Mouse (Mus musculus) forebrain, embryonic 15.5 days (tissue): Measurements from ENCODE around the gene Lrba. TPM values are rescaled to one million over a fixed set of nuclear protein-coding genes. Genes with fewer than 3 reads are reported as not detected.

ENCODE experiments used
- ATAC-seq: fragments of 200-750 bp; cut with Nextera tagmentation; replicated peaks from 2 replicates; pipeline ENCODE4 v1.8.0; 2017; ENCODE audit warnings: mild to moderate bottlenecking, moderate TSS enrichment, moderate library complexity
- H3K27ac ChIP-seq: fragments of 300-500 bp; sonication (generic); replicated peaks from 2 replicates; pipeline ENCODE4 v1.5.1; 2015; ENCODE audit warnings: mild to moderate bottlenecking, inconsistent platforms
- H3K27me3 ChIP-seq: fragments of 300-500 bp; sonication (generic); 2 replicates; pipeline ENCODE4 v1.6.1; 2015; ENCODE audit warnings: inconsistent platforms
- H3K36me3 ChIP-seq: fragments of 300-500 bp; sonication (generic); 2 replicates; pipeline ENCODE4 v1.6.1; 2015; ENCODE audit warnings: mild to moderate bottlenecking, inconsistent platforms
- H3K4me1 ChIP-seq: fragments of 300-500 bp; sonication (generic); 2 replicates; pipeline ENCODE4 v1.6.1; 2015; ENCODE audit warnings: inconsistent platforms
- H3K4me2 ChIP-seq: fragments of 300-500 bp; sonication (generic); replicated peaks from 2 replicates; pipeline ENCODE4 v1.6.1; 2015; ENCODE audit warnings: mild to moderate bottlenecking, inconsistent platforms
- H3K4me3 ChIP-seq: fragments of 300-500 bp; sonication (generic); 2 replicates; pipeline ENCODE4 v1.5.1; 2015; ENCODE audit warnings: mild to moderate bottlenecking, inconsistent platforms
- H3K9ac ChIP-seq: fragments of 300-500 bp; sonication (generic); replicated peaks from 2 replicates; pipeline ENCODE4 v1.6.1; 2015; ENCODE audit warnings: mild to moderate bottlenecking, inconsistent platforms
- H3K9me3 ChIP-seq: fragments of 300-500 bp; sonication (generic); 2 replicates; pipeline ENCODE4 v1.6.1; 2016; ENCODE audit warnings: inconsistent platforms
- WGBS: fragments of 180-500 bp; shearing (Covaris S2); methylation state at CpG from one replicate; pipeline ENCODE4 v1.1.7; 2015; ENCODE audit warnings: mixed read lengths; 5-methylcytosine and 5-hydroxymethylcytosine counted together
- polyA plus RNA-seq: library from polyadenylated mRNA; unstranded; fragments of >200 nt; fragmentation: Nextera tagmentation; extraction: Ambion mirVana; gene quantifications from 2 replicates; pipeline ENCODE4 v1.2.1, GENCODE M21; 2015

Lrba gene
- polyA plus RNA-seq, 1 experiment from 2014 or later, result 2.3 TPM

GRCm38 (mm10) chr3:86774566-86775443 lies 550.3 kb downstream of the Lrba start:
- peaks cover 18% of the 10 kb centered on the region for H3K4me1 ChIP-seq
- no peaks in the 10 kb centered on the region for H3K27me3 ChIP-seq
- H3K36me3 ChIP-seq, result no peaks in the 10 kb centered on the region
- no peak overlapping the region for H3K9ac ChIP-seq
- no peak overlapping the region for H3K4me2 ChIP-seq
- 41% methylated on average over 14 of the region's 14 CpGs for WGBS
- no peaks in the 10 kb centered on the region for H3K9me3 ChIP-seq
- 0 out of 2 replicates have a peak overlapping the region, but pooled peaks have one; percentile 4 for H3K27ac ChIP-seq
- H3K4me3 ChIP-seq, result no peak overlapping the region
- ATAC-seq, result peak; percentile 24; the same call in 1 of the 2 replicates

DNA sequence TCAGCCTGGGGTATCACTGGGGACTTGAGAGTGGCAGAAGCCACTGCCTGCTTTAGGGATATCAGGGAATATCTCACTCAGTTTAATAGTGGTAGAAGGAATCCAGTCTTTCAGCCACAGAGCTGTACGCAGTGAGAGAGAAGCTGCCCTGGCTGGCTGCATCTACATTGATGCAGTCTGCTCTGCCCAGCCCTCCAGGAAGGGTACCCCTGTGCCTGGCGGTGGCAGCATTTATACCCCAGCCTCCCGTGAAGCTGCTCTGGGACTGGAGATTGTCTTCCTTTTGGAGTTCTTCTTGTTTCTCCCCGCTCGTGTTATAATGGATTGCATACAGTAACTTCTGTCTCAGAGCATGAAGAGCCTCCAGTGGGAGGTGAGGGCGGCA lies 551.0 kb downstream of the Lrba start:
- H3K4me1 ChIP-seq, result peaks cover 18% of the 10 kb centered on the region
- no peak overlapping the region for H3K4me2 ChIP-seq
- H3K9ac ChIP-seq, result no peak overlapping the region
- ATAC-seq, result 0 out of 2 replicates have a peak, but pooled peaks have one; percentile 30
- H3K4me3 ChIP-seq, result no peak overlapping the region
- H3K9me3 ChIP-seq, result no peaks in the 10 kb centered on the region
- 0 out of 2 replicates have a peak overlapping the region, but pooled peaks have one; percentile 4 for H3K27ac ChIP-seq
- 69% methylated on average over 6 of the region's 6 CpGs for WGBS
- no peaks in the 10 kb centered on the region for H3K36me3 ChIP-seq
- H3K27me3 ChIP-seq, result no peaks in the 10 kb centered on the region

DNA sequence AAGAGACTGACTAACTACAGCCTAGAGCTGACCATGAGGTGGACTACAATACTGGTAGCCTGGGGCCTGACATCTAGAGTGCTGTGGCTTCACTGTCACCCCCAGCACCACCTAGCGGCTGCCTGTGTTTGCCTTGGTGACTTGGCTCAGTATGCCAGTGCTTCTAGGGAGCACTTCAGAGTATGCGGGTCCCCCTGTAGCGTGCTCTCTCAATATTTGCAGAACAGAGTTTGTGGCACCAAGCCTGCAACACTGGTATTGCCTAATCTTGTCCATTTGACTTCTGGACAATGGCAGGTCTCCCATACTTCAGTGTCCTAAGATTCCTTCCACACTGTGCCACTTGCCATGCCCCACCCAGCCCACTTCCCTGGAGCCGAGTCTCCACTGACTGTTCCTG lies 555.2 kb downstream of the Lrba start:
- no peak overlapping the region for H3K4me3 ChIP-seq
- H3K4me1 ChIP-seq, result peaks cover 18% of the 10 kb centered on the region
- peak; percentile 37; the same call in 1 of the 2 replicates for ATAC-seq
- no peak overlapping the region for H3K9ac ChIP-seq
- no peak overlapping the region for H3K4me2 ChIP-seq
- H3K9me3 ChIP-seq, result no peaks in the 10 kb centered on the region
- 68% methylated on average over 4 of the region's 4 CpGs for WGBS
- H3K27me3 ChIP-seq, result no peaks in the 10 kb centered on the region
- no peaks in the 10 kb centered on the region for H3K36me3 ChIP-seq
- H3K27ac ChIP-seq, result no peak overlapping the region

GRCm38 (mm10) chr3:86784051-86784450 lies 559.6 kb downstream of the Lrba start:
- H3K4me3 ChIP-seq, result no peak overlapping the region
- H3K36me3 ChIP-seq, result peaks cover 8% of the 10 kb centered on the region; the same call in 1 of the 2 replicates
- no peak overlapping the region for H3K9ac ChIP-seq
- H3K9me3 ChIP-seq, result no peaks in the 10 kb centered on the region
- no peaks in the 10 kb centered on the region for H3K27me3 ChIP-seq
- WGBS, result 65% methylated on average over 3 of the region's 3 CpGs
- H3K4me1 ChIP-seq, result peaks cover 44% of the 10 kb centered on the region
- no peak overlapping the region for H3K4me2 ChIP-seq
- no peak overlapping the region for H3K27ac ChIP-seq
- ATAC-seq, result peak; percentile 17; the same call in 1 of the 2 replicates

GRCm38 (mm10) chr3:86784930-86785329 lies 560.5 kb downstream of the Lrba start:
- H3K4me1 ChIP-seq, result peaks cover 46% of the 10 kb centered on the region
- peaks cover 8% of the 10 kb centered on the region; the same call in 1 of the 2 replicates for H3K36me3 ChIP-seq
- H3K9ac ChIP-seq, result no peak overlapping the region
- no peaks in the 10 kb centered on the region for H3K27me3 ChIP-seq
- 86% methylated on average over 11 of the region's 11 CpGs for WGBS
- no peak overlapping the region for H3K4me3 ChIP-seq
- H3K4me2 ChIP-seq, result no peak overlapping the region
- no peak for ATAC-seq
- H3K9me3 ChIP-seq, result no peaks in the 10 kb centered on the region
- H3K27ac ChIP-seq, result no peak overlapping the region

GRCm38 (mm10) chr3:86786280-86786679 lies 561.8 kb downstream of the Lrba start:
- H3K4me3 ChIP-seq, result no peak overlapping the region
- H3K27me3 ChIP-seq, result no peaks in the 10 kb centered on the region
- ATAC-seq, result no peak
- no peak overlapping the region for H3K9ac ChIP-seq
- H3K27ac ChIP-seq, result peak overlapping the region; percentile 58
- WGBS, result 69% methylated on average over 12 of the region's 12 CpGs
- peaks cover 17% of the 10 kb centered on the region; the same call in 1 of the 2 replicates for H3K36me3 ChIP-seq
- no peaks in the 10 kb centered on the region for H3K9me3 ChIP-seq
- no peak overlapping the region for H3K4me2 ChIP-seq
- H3K4me1 ChIP-seq, result peaks cover 50% of the 10 kb centered on the region

DNA sequence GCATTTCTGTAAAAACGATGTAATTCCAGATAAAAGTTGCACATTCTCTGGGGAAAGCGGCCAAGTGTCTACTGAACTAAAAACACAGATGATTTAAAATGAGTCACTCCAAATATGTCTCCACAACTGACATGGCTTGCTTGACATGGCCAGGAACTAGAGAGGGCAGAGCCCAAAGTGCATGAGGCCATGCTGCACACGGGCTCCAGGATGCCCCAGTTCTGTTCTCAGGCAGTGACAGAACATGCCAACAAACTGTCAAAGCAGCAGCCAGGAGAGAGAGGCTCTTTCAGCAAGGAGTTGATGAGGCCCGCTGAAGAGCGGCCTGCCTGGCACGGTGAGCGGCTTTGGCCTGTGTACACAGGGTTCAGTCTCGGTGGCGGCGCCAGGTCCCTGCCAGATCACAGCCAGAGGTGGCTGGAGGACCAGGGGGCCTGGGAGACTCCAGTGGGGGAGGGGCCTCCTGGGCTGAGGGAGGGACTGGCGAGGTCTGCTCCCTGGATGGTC lies 562.4 kb downstream of the Lrba start:
- H3K36me3 ChIP-seq, result peaks cover 22% of the 10 kb centered on the region
- H3K9me3 ChIP-seq, result no peaks in the 10 kb centered on the region
- H3K9ac ChIP-seq, result no peak overlapping the region
- H3K27ac ChIP-seq, result peak overlapping the region; percentile 58
- H3K27me3 ChIP-seq, result no peaks in the 10 kb centered on the region
- peaks cover 50% of the 10 kb centered on the region for H3K4me1 ChIP-seq
- no peak overlapping the region for H3K4me3 ChIP-seq
- 23% methylated on average over 11 of the region's 11 CpGs for WGBS
- ATAC-seq, result peak; percentile 81
- no peak overlapping the region for H3K4me2 ChIP-seq

GRCm38 (mm10) chr3:86787423-86788123 lies 563.1 kb downstream of the Lrba start:
- no peaks in the 10 kb centered on the region for H3K27me3 ChIP-seq
- peak overlapping the region; percentile 58 for H3K27ac ChIP-seq
- 79% methylated on average over 10 of the region's 10 CpGs for WGBS
- H3K36me3 ChIP-seq, result peaks cover 27% of the 10 kb centered on the region
- peak; percentile 14; the same call in 1 of the 2 replicates for ATAC-seq
- H3K4me3 ChIP-seq, result no peak overlapping the region
- no peak overlapping the region for H3K9ac ChIP-seq
- H3K4me1 ChIP-seq, result peaks cover 50% of the 10 kb centered on the region
- H3K4me2 ChIP-seq, result no peak overlapping the region
- H3K9me3 ChIP-seq, result no peaks in the 10 kb centered on the region

GRCm38 (mm10) chr3:86788711-86789110 lies 564.2 kb downstream of the Lrba start:
- no peak overlapping the region for H3K4me2 ChIP-seq
- H3K4me1 ChIP-seq, result peaks cover 47% of the 10 kb centered on the region
- H3K9ac ChIP-seq, result no peak overlapping the region
- WGBS, result 42% methylated on average over 6 of the region's 6 CpGs
- peaks cover 37% of the 10 kb centered on the region for H3K36me3 ChIP-seq
- no peaks in the 10 kb centered on the region for H3K9me3 ChIP-seq
- H3K27ac ChIP-seq, result peak overlapping the region; percentile 39; the same call in 1 of the 2 replicates
- ATAC-seq, result no peak
- H3K27me3 ChIP-seq, result no peaks in the 10 kb centered on the region
- H3K4me3 ChIP-seq, result no peak overlapping the region

GRCm38 (mm10) chr3:86789752-86790151 lies 565.3 kb downstream of the Lrba start:
- no peak overlapping the region for H3K9ac ChIP-seq
- H3K36me3 ChIP-seq, result peaks cover 39% of the 10 kb centered on the region
- H3K9me3 ChIP-seq, result no peaks in the 10 kb centered on the region
- H3K27me3 ChIP-seq, result no peaks in the 10 kb centered on the region
- no peak overlapping the region; the same call in 1 of the 2 replicates for H3K27ac ChIP-seq
- WGBS, result 85% methylated on average over 5 of the region's 5 CpGs
- no peak overlapping the region for H3K4me2 ChIP-seq
- no peak overlapping the region for H3K4me3 ChIP-seq
- H3K4me1 ChIP-seq, result peaks cover 45% of the 10 kb centered on the region
- no peak for ATAC-seq

DNA sequence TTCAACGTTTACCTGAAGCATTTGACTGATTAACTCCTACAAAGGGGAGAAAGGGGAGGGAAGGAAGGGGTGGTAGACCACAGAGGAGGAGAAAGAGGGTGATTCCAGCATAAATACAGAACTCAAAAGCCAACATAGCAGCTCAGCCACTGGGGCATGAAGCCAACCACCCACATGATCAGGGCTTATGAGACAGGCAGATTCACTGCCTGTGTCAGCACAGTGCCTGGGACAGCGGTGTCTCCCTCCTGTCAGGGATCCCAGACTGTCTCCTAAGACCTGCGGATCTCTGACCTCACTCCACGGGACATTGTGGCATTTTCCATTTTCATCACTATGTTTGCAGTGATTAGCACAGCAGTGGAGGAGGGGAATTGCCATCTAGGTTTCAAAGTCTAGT lies 568.8 kb downstream of the Lrba start:
- peaks cover 11% of the 10 kb centered on the region for H3K4me1 ChIP-seq
- WGBS, result 80% methylated on average over 4 of the region's 4 CpGs
- H3K27ac ChIP-seq, result peak overlapping the region; percentile 24; the same call in 1 of the 2 replicates
- peaks cover 54% of the 10 kb centered on the region for H3K36me3 ChIP-seq
- no peak overlapping the region for H3K4me2 ChIP-seq
- H3K4me3 ChIP-seq, result no peak overlapping the region
- ATAC-seq, result no peak
- H3K27me3 ChIP-seq, result no peaks in the 10 kb centered on the region
- H3K9ac ChIP-seq, result no peak overlapping the region
- H3K9me3 ChIP-seq, result no peaks in the 10 kb centered on the region

DNA sequence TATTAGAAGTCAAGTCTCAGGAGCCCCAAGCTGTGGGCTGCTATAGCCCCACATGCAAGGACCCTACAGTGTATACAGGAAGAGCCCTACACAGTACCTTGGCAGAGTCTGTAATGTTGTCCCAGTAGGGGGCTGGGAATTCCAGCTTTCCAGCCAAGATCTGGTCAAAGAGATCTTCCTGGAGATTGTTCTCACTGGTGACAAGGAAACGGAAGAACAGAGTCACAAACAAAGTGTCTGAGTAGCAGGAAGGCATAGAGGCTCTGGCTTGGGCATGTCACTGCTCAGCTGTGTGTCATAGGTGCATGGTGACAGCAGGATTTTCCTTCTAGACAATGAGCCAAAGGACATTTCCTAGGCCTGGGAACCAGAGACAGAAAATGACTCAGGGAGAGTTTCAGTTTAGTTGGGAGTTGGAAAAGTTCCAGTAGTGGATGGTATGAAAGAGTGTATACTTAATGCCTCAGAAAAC lies 569.3 kb downstream of the Lrba start:
- 37% methylated on average over 1 of the region's 1 CpGs for WGBS
- Histone ChIP-seq H3K27ac (peak overlapping the region; percentile 24), H3K4me2 (no peak overlapping the region), H3K27me3 (no peaks in the 10 kb centered on the region), H3K9me3 (no peaks in the 10 kb centered on the region), H3K4me3 (no peak overlapping the region), H3K9ac (no peak overlapping the region), H3K4me1 (peaks cover 9% of the 10 kb centered on the region), H3K36me3 (peaks cover 57% of the 10 kb centered on the region)
- ATAC-seq, result no peak
